Comparison of ENCODE assay signal across 13 mouse cellular contexts in genomic region chr10:19991866-19992252, GRCm38 (mm10). TPM values are rescaled to one million over a fixed set of nuclear protein-coding genes. Genes with fewer than 3 reads are reported as not detected.
A peak's percentile ranks its signal among the peaks of the same experiment; 100 is the strongest.
DNase-seq lines count a peak whose midpoint lies in the region; ATAC-seq and TF ChIP-seq lines count a peak whose summit lies in the region.
"Had no signal": no experiment of that assay in that cellular context is flagged by ENCODE, and none has a peak within 500 bp of the region (broad histone marks: within the 10 kb centered on the region; RNA-seq: fewer than 3 reads in every experiment).

No protein-coding gene starts in this region.

- ATAC-seq in megakaryocyte-erythroid progenitor cell, adult 5-6 weeks (replicated peaks; ENCODE audit: low FRiP score, low TSS enrichment, poor library complexity, severe bottlenecking), result no peak
- ATAC-seq in hindbrain, embryonic 11.5 days (ENCODE audit: low FRiP score), result no peak
- ATAC-seq: midbrain, embryonic 16.5 days had no signal

- no peaks in the 10 kb centered on the region for H3K9me3 ChIP-seq in hindbrain, embryonic 11.5 days (ENCODE audit: control insufficient read depth, low read length)
- H3K9me3 ChIP-seq: hindbrain, embryonic 10.5 days had no signal

- WGBS in lung, adult 2 months, result 26% methylated on average over 3 of the region's 3 CpGs
- 66% methylated on average over 3 of the region's 3 CpGs for WGBS in hindbrain, embryonic 11.5 days

- no peak for TF ChIP-seq CTCF in lung, adult 2 months (IDR thresholded peaks at IDR 0.05; ENCODE audit: insufficient read depth, low read length)

- no peak overlapping the region for H3K4me3 ChIP-seq in lung, adult 2 months (replicated peaks; ENCODE audit: extremely low read depth, low read depth, low read length)
- no peak overlapping the region for H3K4me3 ChIP-seq in hindbrain, embryonic 11.5 days (ENCODE audit: low read depth, low read length)
- H3K4me3 ChIP-seq: hindbrain, embryonic 10.5 days had no signal

- H3K9ac ChIP-seq in hindbrain, embryonic 11.5 days (ENCODE audit: low read depth, low read length), result no peak overlapping the region

- no peak overlapping the region for H3K4me2 ChIP-seq in hindbrain, embryonic 11.5 days (replicated peaks; ENCODE audit: low read depth, low read length)
- H3K4me2 ChIP-seq: liver, embryonic 11.5 days had no signal

- DNase-seq in lung, postnatal 25 days (ENCODE audit: low spot score), result peak; percentile 77
- no peak for DNase-seq in lung, adult 2 months
- peak; percentile 74 for DNase-seq in T-cell, adult 2 months (ENCODE audit: low spot score)
- peak; percentile 33 to 75 for DNase-seq in natural killer cell, adult 2 months (ENCODE audit: low spot score in 2 of 2)
- DNase-seq in thymus, postnatal 4 days, result peak; percentile 44
- no peak for DNase-seq in left cerebral cortex, postnatal 14 days (ENCODE audit: low spot score in 2 of 2)
- no peak for DNase-seq in hindbrain, embryonic 11.5 days (ENCODE audit: low spot score)
- DNase-seq: cerebellum, adult 2 months; right cerebral cortex, adult 18-20 months had no signal

- H3K27me3 ChIP-seq in hindbrain, embryonic 11.5 days (ENCODE audit: control insufficient read depth, insufficient read depth, low read length), result no peaks in the 10 kb centered on the region

- no peak overlapping the region for H3K27ac ChIP-seq in hindbrain, embryonic 11.5 days (ENCODE audit: low read depth, low read length)
- H3K27ac ChIP-seq: hindbrain, embryonic 10.5 days had no signal

- intact Hi-C loops in left cerebral cortex, postnatal 14 days (cut with DNase I), result no loop called here

- no peak for TF ChIP-seq POLR2A in lung, adult 2 months (IDR thresholded peaks at IDR 0.05; ENCODE audit: borderline replicate concordance, extremely low read depth, low read depth, low read length)

- no peaks in the 10 kb centered on the region; the same call in none of the 2 replicates for H3K4me1 ChIP-seq in lung, adult 2 months (ENCODE audit: control insufficient read depth, insufficient read depth, low read length)
- no peaks in the 10 kb centered on the region for H3K4me1 ChIP-seq in hindbrain, embryonic 11.5 days (replicated peaks; ENCODE audit: control insufficient read depth, insufficient read depth, low read length)

- H3K36me3 ChIP-seq in hindbrain, embryonic 11.5 days (ENCODE audit: control insufficient read depth, insufficient read depth, low read length), result no peaks in the 10 kb centered on the region
- H3K36me3 ChIP-seq: hindbrain, embryonic 10.5 days had no signal

RNA-seq across cellular contexts. Expression of gene Map3k5, which starts 57.6 kb away (rescaled TPM):
- 6.4 and 9.5 TPM in 2 replicates for polyA plus RNA-seq in lung, adult 2 months (2012; rRNA removed)
- 2.8 and 12.8 TPM in 2 replicates for total RNA-seq in megakaryocyte-erythroid progenitor cell, adult 5-6 weeks (2014; fragmentation: Nextera tagmentation)
- 4.2 and 5.9 TPM in 2 replicates for total RNA-seq in megakaryocyte-erythroid progenitor cell, adult 5-6 weeks (2017)
- 10 to 100 TPM; 39.9 to 47.5 TPM for total RNA-seq in left cerebral cortex, postnatal 14 days (2021)
- 0.66 and 1.3 TPM in 2 replicates for polyA plus RNA-seq in hindbrain, embryonic 11.5 days (2014; fragmentation: Nextera tagmentation; extraction: Ambion mirVana)

Comparison
In these comparisons a context has a peak if more than half of its experiments do, and no peak if none do; other contexts are left out.
1. DNase-seq: peak in lung, postnatal 25 days (single experiment), T-cell, adult 2 months (single experiment), natural killer cell, adult 2 months (2 of 2) and thymus, postnatal 4 days (single experiment); none in lung, adult 2 months (single experiment), left cerebral cortex, postnatal 14 days (0 of 2) and hindbrain, embryonic 11.5 days (single experiment).